Mouse (Mus musculus): ENCODE measurements around the gene Tas1r3.

Gene Tas1r3

GRCm38 (mm10) chr4:155887674-155888073 lies 24.5 kb upstream of the Tas1r3 start:
- DNase-seq (ENCODE audit: low read depth, low spot score): no peak

- no peak for DNase-seq (ENCODE audit: low read depth, low spot score)
Observed at GRCm38 (mm10) chr4:155886330-155886729, 23.2 kb upstream of the Tas1r3 start.

GRCm38 (mm10) chr4:155883587-155883986 lies 20.4 kb upstream of the Tas1r3 start:
- no peak for DNase-seq (ENCODE audit: low read depth, low spot score)

- no peak for DNase-seq (ENCODE audit: low read depth, low spot score)
Observed at GRCm38 (mm10) chr4:155871404-155871803, 8.2 kb upstream of the Tas1r3 start.

- DNase-seq (ENCODE audit: low read depth, low spot score): peak; percentile 90
Observed at GRCm38 (mm10) chr4:155869317-155870033, 6.3 kb upstream of the Tas1r3 start, which contains the start of the genes Cptp and Ints11. Gene Cptp (minus strand): TSS chr4:155869440. Gene Ints11 (plus strand): TSS chr4:155869546.

GRCm38 (mm10) chr4:155868614-155869298 lies 5.6 kb upstream of the Tas1r3 start:
- DNase-seq (ENCODE audit: low read depth, low spot score): no peak

- DNase-seq (ENCODE audit: low read depth, low spot score): no peak
Observed at GRCm38 (mm10) chr4:155861787-155862186, 1.4 kb downstream of the Tas1r3 start.

GRCm38 (mm10) chr4:155859318-155859717 lies 3.8 kb downstream of the Tas1r3 start:
- no peak for DNase-seq (ENCODE audit: low read depth, low spot score)

GRCm38 (mm10) chr4:155856881-155857280 lies 6.3 kb downstream of the Tas1r3 start:
- DNase-seq (ENCODE audit: low read depth, low spot score): no peak

GRCm38 (mm10) chr4:155856071-155856470 lies 7.1 kb downstream of the Tas1r3 start:
- DNase-seq (ENCODE audit: low read depth, low spot score): no peak

GRCm38 (mm10) chr4:155854991-155855390 lies 8.2 kb downstream of the Tas1r3 start:
- no peak for DNase-seq (ENCODE audit: low read depth, low spot score)

GRCm38 (mm10) chr4:155853421-155853820 lies 9.7 kb downstream of the Tas1r3 start:
- DNase-seq (ENCODE audit: low read depth, low spot score): no peak

GRCm38 (mm10) chr4:155851951-155852411 lies 11.2 kb downstream of the Tas1r3 start:
- DNase-seq (ENCODE audit: low read depth, low spot score): no peak

- no peak for DNase-seq (ENCODE audit: low read depth, low spot score)
Observed at GRCm38 (mm10) chr4:155851368-155851767, 11.8 kb downstream of the Tas1r3 start.

GRCm38 (mm10) chr4:155849792-155850451 lies 13.2 kb downstream of the Tas1r3 start:
- no peak for DNase-seq (ENCODE audit: low read depth, low spot score)

- no peak for DNase-seq (ENCODE audit: low read depth, low spot score)
Observed at GRCm38 (mm10) chr4:155849391-155849790, 13.8 kb downstream of the Tas1r3 start.

- DNase-seq (ENCODE audit: low read depth, low spot score): no peak
Observed at GRCm38 (mm10) chr4:155848434-155849095, 14.6 kb downstream of the Tas1r3 start.

- DNase-seq (ENCODE audit: low read depth, low spot score): no peak
Observed at GRCm38 (mm10) chr4:155847591-155848352, 15.4 kb downstream of the Tas1r3 start.

- DNase-seq (ENCODE audit: low read depth, low spot score): peak; percentile 73
Observed at GRCm38 (mm10) chr4:155846871-155847578, 16.1 kb downstream of the Tas1r3 start, which contains the start of gene Dvl1. Gene Dvl1 (plus strand): TSS chr4:155847402.

GRCm38 (mm10) chr4:155843231-155843630 lies 19.9 kb downstream of the Tas1r3 start:
- no peak for DNase-seq (ENCODE audit: low read depth, low spot score)

All from brain, embryonic 18.5 days (tissue).